Mouse (Mus musculus) c-Kit-positive CD71-positive TER-119-positive erythroid progenitor cells, embryonic 14.5 days (primary cell): ENCODE measurements around the gene Klrg1.

Source experiments
- DNase-seq: peaks from one replicate; pipeline ENCODE4 v3.0.0-alpha.2; 2013; ENCODE audit warnings: low spot score

Gene Klrg1

GRCm38 (mm10) chr6:122292184-122292583, 9.5 kb upstream of the Klrg1 start:
- DNase-seq, result no peak

GRCm38 (mm10) chr6:122291735-122292134, 9.1 kb upstream of the Klrg1 start:
- DNase-seq, result no peak

- no peak for DNase-seq
These were observed 8.6 kb upstream of the Klrg1 start for GRCm38 (mm10) chr6:122291264-122291663.

DNA sequence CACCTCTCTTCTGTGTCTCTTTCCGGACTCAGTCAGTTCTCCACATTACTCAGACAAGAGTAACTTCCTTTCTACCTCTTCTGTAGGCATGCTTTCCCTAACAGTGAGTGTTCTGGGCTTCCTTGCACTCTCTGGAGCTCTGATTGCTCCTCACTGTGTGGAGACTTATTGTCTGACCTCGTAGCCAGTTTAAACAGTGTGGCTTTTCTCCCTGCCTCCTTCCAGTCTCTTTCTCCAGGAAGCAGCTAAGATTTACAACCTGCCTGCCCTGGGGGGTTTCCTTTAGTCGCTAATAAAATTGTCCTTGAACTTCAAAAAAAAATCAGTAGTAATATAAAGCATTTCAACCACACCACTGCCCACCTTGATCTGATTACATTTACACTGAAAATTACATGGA, 7.6 kb upstream of the Klrg1 start:
- no peak for DNase-seq

DNA sequence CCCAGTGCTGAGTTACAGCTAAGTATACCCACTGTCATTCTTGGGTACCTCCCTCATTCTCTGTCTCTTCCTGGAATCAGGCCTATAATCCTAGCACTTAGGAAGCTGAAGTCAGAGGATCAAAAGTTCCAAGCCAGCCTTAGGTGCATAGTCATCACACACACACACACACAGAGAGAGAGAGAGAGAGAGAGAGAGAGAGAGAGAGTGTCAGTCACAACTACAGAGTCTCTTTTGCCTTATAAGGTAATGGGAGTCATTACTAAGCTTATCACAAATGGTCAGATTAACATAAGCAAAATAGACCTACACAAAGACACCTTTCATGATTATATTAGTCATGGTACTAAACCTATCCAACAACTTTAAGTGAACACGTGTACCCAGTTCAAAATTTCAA, 6.6 kb upstream of the Klrg1 start:
- DNase-seq, result no peak

DNA sequence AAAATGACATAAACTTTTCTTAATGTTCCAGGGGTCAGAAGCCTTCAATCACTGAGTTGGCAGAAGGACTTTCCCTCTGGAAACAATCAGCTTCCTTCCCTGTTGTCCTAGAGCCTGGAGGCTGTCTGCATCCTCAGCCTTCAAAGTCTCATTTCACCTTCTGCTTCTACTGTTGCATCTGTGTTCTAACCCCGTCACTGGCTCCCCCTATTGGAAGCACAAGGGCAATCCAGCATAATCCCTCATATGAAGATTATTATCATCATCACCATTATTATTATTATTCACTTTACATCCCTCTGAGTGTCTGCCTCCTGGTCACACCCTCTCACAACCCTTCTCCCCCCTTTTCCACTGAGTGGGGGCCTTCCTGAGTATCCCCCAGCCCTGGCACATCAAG, 5.6 kb upstream of the Klrg1 start:
- no peak for DNase-seq

DNA sequence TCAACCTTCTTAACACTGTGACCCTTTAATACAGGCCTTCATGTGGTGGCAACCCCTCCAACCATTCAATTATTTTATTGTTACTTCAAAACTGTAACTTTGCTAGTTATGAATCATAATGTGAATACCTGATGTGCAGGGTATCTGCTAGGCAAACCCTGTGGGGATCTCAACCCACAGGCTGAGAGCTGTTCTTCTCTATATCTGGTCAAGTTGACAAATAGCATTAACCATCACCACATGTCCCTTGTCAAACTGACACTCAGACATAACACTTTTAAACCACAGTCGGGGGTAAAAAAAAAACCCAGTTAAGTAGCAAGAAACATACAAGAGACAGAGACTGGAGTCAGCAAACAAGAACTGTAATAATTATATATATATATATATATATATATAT, 2.1 kb upstream of the Klrg1 start:
- DNase-seq, result no peak

- DNase-seq, result no peak
These were observed 1.6 kb upstream of the Klrg1 start for GRCm38 (mm10) chr6:122284304-122284703.

GRCm38 (mm10) chr6:122283429-122283828, 747 bp upstream of the Klrg1 start:
- no peak for DNase-seq

DNA sequence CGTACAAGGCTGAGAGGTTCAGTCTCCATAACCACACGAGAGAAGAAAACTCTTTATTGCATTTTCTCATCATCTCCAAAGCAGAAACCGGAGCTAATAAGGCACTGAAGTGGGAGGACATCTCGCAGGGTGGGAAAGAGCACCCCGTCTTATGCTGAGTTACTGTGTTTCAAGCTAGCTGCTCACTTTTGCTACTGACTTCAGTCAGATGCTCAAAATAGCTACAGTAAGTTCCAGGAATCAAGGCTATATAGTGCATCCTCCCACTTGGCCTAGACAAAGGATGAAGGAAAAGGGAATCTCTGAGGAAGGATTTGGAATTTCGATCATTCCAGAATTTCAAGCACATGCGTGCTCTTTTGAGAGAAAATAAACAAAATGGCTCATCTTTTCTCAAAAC, 6.1 kb downstream of the Klrg1 start:
- DNase-seq, result no peak

GRCm38 (mm10) chr6:122274546-122274945, 8.1 kb downstream of the Klrg1 start:
- DNase-seq, result peak; percentile 26

GRCm38 (mm10) chr6:122270152-122270551, 12.5 kb downstream of the Klrg1 start:
- no peak for DNase-seq

DNA sequence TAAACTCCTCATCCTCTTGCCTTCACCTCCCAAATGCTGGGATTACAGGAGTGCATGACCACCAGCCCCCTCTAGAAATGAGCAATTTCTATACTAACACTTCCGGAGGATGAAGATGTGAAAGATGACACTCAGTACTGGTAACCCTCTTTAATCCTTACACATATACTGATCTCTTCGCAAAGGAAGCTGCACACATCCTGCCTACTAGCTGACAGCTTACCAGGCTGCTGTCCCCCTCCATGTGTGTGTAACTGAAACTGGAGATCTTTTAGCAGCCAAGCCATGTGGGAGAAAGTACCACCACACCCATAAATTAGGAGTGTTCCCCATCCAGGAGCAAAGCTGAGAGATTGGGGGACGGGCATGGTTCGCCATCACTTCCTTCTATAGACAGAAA, 13.5 kb downstream of the Klrg1 start:
- no peak for DNase-seq

DNA sequence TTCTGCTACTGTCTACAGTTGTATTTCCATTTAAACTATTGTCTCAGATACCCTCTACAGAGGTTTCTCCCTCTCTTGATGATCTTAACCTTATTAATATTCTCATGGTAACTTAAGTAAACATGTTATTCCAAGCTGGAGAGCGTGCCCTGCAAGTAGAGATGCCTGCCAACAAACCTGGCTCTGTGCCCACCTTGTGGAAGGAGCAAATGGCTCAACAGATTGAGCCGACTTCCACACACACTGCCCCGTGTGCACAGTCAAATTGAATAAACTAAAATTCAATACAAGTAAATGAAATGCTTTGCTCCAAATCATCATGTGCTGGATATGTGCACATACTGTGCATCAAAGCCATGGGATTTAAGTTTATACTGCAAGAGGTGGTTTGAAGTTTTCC, 14.1 kb downstream of the Klrg1 start:
- DNase-seq, result no peak

DNA sequence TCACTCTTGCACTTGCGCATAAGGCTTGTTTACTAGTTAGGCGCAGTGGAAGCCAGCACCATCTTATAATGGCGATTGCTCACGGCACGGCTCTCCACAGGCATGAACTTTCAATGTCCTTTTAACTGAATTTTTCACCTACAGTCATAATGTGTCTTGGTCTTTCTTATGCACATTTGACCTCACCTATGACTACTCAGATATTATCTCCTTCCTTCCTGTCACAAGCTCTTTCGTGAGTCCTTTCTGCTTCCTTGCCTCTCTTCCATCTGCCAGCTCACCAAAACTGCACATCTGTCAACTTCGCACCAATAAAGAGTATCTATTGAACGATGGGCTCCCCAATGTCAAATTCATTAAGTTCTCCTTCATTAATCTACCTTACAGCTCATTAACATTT, 20.1 kb downstream of the Klrg1 start:
- no peak for DNase-seq

DNA sequence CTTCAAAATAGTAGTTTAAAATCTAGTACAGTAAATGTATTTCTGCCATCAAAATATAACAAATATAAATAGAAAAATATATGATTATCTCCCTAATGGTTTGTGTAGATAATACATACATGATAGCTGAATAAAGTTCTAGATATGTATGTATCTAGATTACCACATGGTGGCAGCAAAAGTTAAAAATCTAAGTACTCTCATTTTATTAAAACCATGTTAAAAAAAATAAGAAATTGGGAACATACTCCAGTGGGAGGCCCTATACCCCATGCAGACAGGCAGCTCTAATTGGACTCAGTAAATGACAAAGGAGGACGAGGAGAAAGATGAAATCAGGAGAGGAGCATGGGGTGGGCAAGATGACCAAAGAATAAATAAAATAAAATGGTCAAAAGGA, 30.5 kb downstream of the Klrg1 start:
- DNase-seq, result no peak

DNA sequence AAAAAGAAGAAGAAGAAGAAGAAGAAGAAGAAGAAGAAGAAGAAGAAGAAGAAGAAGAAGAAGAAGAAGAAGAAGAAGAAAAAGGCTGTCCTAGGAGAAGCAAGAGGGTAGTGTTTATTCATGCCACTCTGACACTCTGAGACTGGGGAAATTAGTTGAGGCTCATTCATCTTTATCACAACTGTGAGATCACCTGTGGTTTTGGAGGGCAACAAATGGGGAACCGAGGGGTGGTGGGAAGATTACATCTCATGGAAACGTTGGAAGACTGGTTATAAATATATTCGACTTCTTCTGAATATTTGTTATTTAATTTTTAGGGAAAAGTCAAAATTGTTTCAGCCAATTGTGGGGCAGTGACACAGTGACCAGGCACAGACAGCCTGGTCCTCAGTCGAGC, 32.6 kb downstream of the Klrg1 start:
- DNase-seq, result no peak
